9 mouse cellular contexts compared by ENCODE assay signal in the genomic region with DNA sequence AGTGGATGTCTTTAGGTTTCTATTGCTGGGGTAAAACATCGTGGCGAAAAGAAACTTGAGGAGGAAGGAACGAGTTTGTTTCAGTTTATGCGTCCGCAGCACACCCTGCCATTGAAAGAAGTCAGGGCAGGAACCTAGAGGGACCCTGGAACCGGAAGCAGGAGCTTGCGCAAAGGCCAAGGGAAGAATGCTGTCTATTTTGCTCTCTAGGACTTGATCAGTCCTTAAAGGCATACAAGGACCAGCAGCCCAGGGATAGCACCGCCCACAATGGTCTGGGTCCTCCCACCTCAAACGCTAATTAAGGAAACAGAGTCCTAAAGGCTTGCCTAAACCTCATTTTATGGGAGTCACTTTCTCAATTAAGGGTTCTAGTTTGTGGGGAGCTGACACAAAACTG. TPM values are rescaled to one million over a fixed set of nuclear protein-coding genes. Genes with fewer than 3 reads are reported as not detected.
DNase-seq lines count a peak whose midpoint lies in the region; ATAC-seq lines count a peak whose summit lies in the region.
"Had no signal": no experiment of that assay in that cellular context is flagged by ENCODE, and none has a peak within 500 bp of the region (broad histone marks: within the 10 kb centered on the region; RNA-seq: fewer than 3 reads in every experiment).

No protein-coding gene starts in this region.

- H3K4me2 ChIP-seq in kidney, embryonic 16.5 days (replicated peaks; ENCODE audit: low read depth, low read length) = peak overlapping the region; percentile 75
- H3K4me2 ChIP-seq in midbrain, embryonic 11.5 days = no peak overlapping the region

- no peaks in the 10 kb centered on the region for H3K36me3 ChIP-seq in kidney, embryonic 16.5 days (ENCODE audit: insufficient read depth, low read length)
- H3K36me3 ChIP-seq in midbrain, embryonic 11.5 days (ENCODE audit: control insufficient read depth, insufficient read depth, low read length) = no peaks in the 10 kb centered on the region
- H3K36me3 ChIP-seq: neural tube, embryonic 12.5 days had no signal

- H3K27me3 ChIP-seq in kidney, embryonic 16.5 days (ENCODE audit: insufficient read depth, low read length) = no peaks in the 10 kb centered on the region
- no peaks in the 10 kb centered on the region for H3K27me3 ChIP-seq in midbrain, embryonic 11.5 days (ENCODE audit: control insufficient read depth, insufficient read depth, low read length)
- H3K27me3 ChIP-seq: neural tube, embryonic 12.5 days had no signal

- peak; percentile 29; the same call in 1 of the 2 replicates for ATAC-seq in kidney, embryonic 16.5 days (ENCODE audit: low FRiP score, low TSS enrichment)
- ATAC-seq in midbrain, embryonic 11.5 days (ENCODE audit: low FRiP score) = no peak

- no peak overlapping the region for H3K9ac ChIP-seq in kidney, embryonic 16.5 days (replicated peaks; ENCODE audit: low read length)
- no peak overlapping the region for H3K9ac ChIP-seq in midbrain, embryonic 11.5 days (ENCODE audit: low read length)

- peak overlapping the region; percentile 60; the same call in 1 of the 2 replicates for H3K27ac ChIP-seq in kidney, embryonic 16.5 days (ENCODE audit: low read length)
- H3K27ac ChIP-seq in midbrain, embryonic 11.5 days (ENCODE audit: low read depth, low read length) = no peak overlapping the region
- H3K27ac ChIP-seq: neural tube, embryonic 12.5 days had no signal

- 0 out of 2 replicates have a peak overlapping the region, but pooled peaks have one; percentile 1 for H3K4me3 ChIP-seq in kidney, embryonic 16.5 days (ENCODE audit: low read length)
- no peak overlapping the region for H3K4me3 ChIP-seq in midbrain, embryonic 11.5 days (ENCODE audit: low read depth, low read length)

- H3K9me3 ChIP-seq in kidney, embryonic 16.5 days (ENCODE audit: low read length) = no peaks in the 10 kb centered on the region; the same call in 1 of the 2 replicates
- no peaks in the 10 kb centered on the region for H3K9me3 ChIP-seq in midbrain, embryonic 11.5 days (ENCODE audit: control insufficient read depth, low read length)
- H3K9me3 ChIP-seq: neural tube, embryonic 12.5 days had no signal

- DNase-seq in ZHBTc4 (ENCODE audit: low read depth, low spot score) = peak; percentile 59
- DNase-seq in heart, adult 9 months (ENCODE audit: low spot score in 2 of 2) = peak; percentile 50 to 67
- peak; percentile 63 for DNase-seq in lung, postnatal 25 days (ENCODE audit: low spot score)
- no peak for DNase-seq in layer of hippocampus, adult 9-10 months (ENCODE audit: low spot score)
- DNase-seq in retina, embryonic 14.5 days (ENCODE audit: low spot score) = no peak
- DNase-seq in midbrain, embryonic 11.5 days (ENCODE audit: low spot score, missing footprints) = no peak
- DNase-seq in layer of hippocampus, postnatal 36 days = no peak

- H3K4me1 ChIP-seq in kidney, embryonic 16.5 days (ENCODE audit: insufficient read depth, low read length) = peaks cover 26% of the 10 kb centered on the region
- no peaks in the 10 kb centered on the region for H3K4me1 ChIP-seq in midbrain, embryonic 11.5 days (ENCODE audit: control insufficient read depth, insufficient read depth, low read length)

- WGBS in kidney, embryonic 16.5 days = 42% methylated on average over 9 of the region's 9 CpGs
- WGBS in midbrain, embryonic 11.5 days = 72% methylated on average over 9 of the region's 9 CpGs

RNA-seq across cellular contexts. Expression of a gene that starts 0.7 kb away (rescaled TPM):
- 88.4 and 89.2 TPM in 2 replicates for polyA plus RNA-seq in kidney, embryonic 16.5 days (2015; fragmentation: Nextera tagmentation; extraction: Ambion mirVana)
- polyA plus RNA-seq in midbrain, embryonic 11.5 days (2014; fragmentation: Nextera tagmentation; extraction: Ambion mirVana) = 52.7 and 59.7 TPM in 2 replicates
- 10 to 100 TPM in 1 of 2 experiments, 1 to 10 TPM in 1; 10.0 to 10.6 TPM for total RNA-seq in layer of hippocampus, postnatal 36 days (2021)

Comparison
In these comparisons a context has a peak if more than half of its experiments do, and no peak if none do; other contexts are left out.
1. DNase-seq: peak in ZHBTc4 (single experiment), heart, adult 9 months (2 of 2) and lung, postnatal 25 days (single experiment); none in layer of hippocampus, adult 9-10 months (single experiment), retina, embryonic 14.5 days (single experiment), midbrain, embryonic 11.5 days (single experiment) and layer of hippocampus, postnatal 36 days (0 of 2).